Mouse (Mus musculus) retina, postnatal 7 days (tissue): ENCODE results near the gene Ykt6.
"Not testable (repeated sequence)": the region's sequence is repeated elsewhere in the genome, so short reads cannot be mapped to it uniquely, and the experiment has no call there.

Source experiments
- DNase-seq: peaks from one replicate; pipeline ENCODE4 v3.0.0-alpha.2; 2012; ENCODE audit warnings: low read depth, low spot score

Gene Ykt6

GRCm38 (mm10) chr11:5955546-5956276 is at the start of gene Ykt6:
Gene Ykt6 (plus strand): TSS chr11:5955693.
- peak; percentile 90 for DNase-seq

DNA sequence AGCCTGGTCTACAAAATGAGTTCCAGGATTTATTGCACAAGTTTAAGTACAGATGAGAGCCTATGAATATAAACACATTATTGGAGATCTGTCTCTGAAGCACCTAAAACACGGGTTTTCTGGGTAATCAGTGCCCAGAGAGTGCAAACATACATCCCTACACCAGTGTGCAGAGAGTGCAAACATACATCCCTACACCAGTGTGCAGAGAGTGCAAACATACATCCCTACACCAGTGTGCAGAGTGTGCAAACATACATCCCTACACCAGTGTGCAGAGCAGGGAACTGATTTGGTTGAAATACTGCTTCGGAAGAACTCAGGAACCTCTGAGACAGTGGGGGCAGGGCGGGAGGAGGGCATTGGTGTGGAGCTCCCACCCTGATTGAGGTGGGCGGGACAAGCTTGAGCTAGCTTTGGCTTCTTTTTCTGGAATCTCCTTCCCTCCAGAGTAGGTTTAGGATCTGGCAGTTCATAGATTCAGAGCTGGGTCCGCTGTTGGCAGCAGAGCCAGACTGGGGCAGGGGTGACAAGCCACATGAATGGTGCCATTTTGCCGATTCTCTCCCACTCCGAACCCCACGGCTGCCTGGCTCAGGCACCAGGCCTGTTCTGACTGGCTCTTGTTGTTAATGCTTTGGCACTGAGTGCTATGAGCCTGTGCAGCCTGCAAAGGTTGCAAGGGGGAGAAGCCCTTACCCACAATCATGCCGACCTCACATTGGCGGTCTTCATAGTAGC is 49.5 kb upstream of the Ykt6 start:
- no peak for DNase-seq

DNA sequence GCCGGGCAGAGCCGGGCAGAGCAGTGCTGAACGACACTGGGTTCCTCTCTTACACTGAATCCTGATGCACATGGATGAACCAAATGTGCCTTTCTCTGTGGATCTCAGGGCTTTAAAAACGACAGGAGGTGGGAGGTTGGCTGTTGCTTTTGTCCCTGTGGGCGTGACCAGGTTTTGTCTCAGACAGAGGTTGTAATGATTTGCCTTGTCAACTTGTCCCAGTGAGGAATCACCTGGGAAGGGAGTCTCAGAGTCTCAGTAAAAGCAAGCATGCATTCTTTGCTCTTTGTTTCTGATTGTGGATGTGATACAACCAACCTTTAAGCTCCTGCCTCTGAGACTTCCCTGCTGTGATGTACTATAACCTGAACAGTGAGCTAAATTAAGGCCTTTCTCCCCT is 48.4 kb upstream of the Ykt6 start:
- no peak for DNase-seq

- no peak for DNase-seq
Observed at GRCm38 (mm10) chr11:5908642-5909041, 46.9 kb upstream of the Ykt6 start.

DNA sequence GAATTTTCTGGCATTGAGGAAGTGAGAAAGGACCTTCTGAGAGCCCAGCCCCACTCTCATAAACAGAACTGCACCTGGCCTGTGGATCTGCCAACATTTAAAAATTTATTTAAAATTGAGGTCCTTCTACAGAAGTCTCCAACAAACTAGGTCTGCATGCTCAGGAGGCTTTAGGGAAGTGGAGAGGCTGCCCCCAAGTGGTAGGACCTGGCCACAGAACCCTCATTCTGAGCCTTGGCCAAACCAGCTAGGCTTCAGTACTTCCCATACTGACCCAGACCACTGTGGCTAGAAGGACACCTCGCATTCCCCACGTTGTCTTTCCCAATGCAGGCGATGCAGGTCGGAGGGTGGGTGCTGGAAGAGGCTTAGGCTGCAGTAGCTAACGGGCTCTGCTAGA is 42.9 kb upstream of the Ykt6 start:
- DNase-seq = no peak

- no peak for DNase-seq
Observed at GRCm38 (mm10) chr11:5913256-5913655, 42.2 kb upstream of the Ykt6 start.

- DNase-seq = peak; percentile 44
Observed at GRCm38 (mm10) chr11:5913936-5914335, 41.6 kb upstream of the Ykt6 start.

DNA sequence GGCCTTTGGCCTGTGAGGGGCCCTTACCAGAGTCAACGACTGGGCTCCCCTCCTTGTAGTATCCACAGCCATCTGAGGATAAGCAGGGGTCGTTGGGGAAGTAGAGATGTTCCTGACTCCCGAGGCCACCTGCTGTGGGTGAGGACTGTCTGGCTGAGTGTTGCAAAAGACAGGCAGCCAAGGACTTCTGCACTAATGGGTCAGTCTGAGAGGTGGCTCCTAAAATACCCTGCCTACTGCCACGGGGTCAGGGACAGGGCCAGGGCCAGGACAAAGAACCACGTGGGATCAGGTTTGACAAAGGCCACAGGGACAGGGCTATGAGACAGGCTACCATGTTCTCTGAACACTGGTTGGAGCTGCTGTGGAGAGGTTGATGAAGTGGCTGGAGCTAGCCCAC is 40.6 kb upstream of the Ykt6 start:
- DNase-seq = no peak

DNA sequence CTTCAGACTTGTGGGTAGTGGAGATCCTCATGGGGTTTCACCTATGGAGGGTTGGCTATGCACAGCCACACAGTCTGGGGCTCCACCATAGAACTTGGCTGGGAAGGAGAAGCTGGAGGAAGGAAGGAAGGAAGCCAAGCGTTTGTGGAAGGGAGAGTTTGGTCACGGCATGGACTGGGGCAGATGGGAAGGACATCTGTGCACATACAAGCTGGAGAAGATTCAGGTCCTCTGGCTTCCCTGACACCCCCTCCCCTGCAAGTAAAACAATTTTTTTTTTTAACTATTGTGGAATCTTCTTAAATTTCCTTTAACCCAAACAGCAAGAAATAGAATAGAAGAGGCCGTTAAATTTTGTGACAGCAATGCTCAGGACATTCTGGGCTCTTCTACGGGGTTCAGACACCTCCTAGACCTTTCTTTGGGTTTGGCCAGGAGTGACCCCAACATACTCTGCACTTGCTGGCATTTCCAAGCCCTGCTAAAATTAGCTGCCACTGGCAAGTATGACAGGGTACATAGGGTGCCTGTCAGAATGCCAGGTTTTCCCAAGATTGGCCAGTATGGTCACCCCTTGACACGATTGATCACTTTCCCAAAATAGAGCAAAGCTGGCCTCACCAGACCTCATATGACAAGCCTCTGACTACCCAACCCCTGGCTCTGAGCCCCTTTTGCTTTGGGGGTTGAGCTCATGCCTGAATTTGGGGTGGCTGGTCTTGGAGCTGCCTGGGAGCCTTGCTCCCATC is 39.9 kb upstream of the Ykt6 start:
- no peak for DNase-seq

DNA sequence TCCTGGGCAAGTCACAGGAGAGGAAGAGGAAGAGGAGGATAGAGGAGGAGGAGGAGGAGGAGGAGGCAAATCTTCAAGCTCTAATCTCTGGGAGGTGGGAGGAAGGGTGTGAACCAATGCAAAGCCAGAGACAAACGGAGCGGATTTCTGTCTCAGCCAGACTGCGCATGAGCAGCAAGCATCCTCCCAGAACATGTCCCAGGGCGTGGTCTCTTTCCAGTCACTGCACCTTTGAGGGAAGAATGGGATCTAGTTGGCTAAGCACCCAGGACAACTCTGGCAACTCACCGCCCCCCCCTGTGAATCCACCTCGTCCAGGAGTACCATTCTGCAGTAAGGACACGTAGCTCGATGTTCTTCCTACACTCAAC is 39.3 kb upstream of the Ykt6 start:
- DNase-seq = no peak

- no peak for DNase-seq
Observed at GRCm38 (mm10) chr11:5918111-5918510, 37.4 kb upstream of the Ykt6 start.

- no peak for DNase-seq
Observed at GRCm38 (mm10) chr11:5919606-5920005, 35.9 kb upstream of the Ykt6 start.

- no peak for DNase-seq
Observed at GRCm38 (mm10) chr11:5920323-5920960, 35.1 kb upstream of the Ykt6 start.

DNA sequence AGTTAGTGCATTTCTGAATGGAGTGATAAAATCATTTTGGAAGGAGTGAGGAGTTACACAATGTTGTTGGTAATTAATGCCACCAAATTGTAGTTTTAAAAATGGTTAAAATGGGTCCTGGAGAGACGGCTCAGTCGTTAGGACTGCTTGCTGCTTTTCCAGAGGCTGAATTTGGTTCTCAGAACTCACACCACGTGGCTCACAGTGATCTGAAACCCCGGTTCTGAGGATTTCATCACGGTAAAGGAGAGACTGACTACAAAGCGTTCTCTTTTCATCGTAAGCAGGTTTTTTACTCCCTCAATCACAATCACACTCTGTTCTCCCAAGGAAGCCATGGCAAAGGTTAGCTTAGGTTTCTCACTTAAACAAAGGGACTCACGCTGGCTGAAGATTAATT is 30.8 kb upstream of the Ykt6 start:
- no peak for DNase-seq

DNA sequence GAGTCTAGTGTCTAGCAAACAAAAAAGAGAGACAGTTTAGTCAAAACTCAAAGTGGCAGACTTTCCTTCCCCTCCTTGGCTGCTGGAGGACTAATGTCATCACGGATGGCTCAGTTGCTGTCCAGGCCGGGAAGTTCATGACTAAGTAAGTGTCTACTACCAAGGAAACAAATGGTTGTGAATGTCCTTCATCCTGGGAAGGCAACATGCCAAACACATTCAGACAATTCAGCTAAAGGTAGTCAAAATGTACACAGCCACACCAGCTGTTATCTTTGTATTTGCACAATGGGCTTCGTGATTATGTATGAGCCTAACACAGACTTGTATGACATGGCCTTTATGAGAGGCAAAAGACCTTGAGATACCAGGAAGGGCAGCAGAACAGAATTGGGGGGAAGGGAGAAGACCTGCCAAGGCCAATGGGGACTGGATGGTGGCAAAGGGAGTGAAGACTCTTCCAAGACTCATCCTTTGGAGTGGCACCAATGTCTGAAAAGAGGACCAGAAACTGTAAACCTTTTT is 28.7 kb upstream of the Ykt6 start:
- no peak for DNase-seq

GRCm38 (mm10) chr11:5930578-5930977 is 24.9 kb upstream of the Ykt6 start:
- no peak for DNase-seq

- DNase-seq = not testable (repeated sequence)
Observed at GRCm38 (mm10) chr11:5931947-5932346, 23.5 kb upstream of the Ykt6 start.

- not testable (repeated sequence) for DNase-seq
Observed at GRCm38 (mm10) chr11:5934531-5934930, 21.0 kb upstream of the Ykt6 start.

DNA sequence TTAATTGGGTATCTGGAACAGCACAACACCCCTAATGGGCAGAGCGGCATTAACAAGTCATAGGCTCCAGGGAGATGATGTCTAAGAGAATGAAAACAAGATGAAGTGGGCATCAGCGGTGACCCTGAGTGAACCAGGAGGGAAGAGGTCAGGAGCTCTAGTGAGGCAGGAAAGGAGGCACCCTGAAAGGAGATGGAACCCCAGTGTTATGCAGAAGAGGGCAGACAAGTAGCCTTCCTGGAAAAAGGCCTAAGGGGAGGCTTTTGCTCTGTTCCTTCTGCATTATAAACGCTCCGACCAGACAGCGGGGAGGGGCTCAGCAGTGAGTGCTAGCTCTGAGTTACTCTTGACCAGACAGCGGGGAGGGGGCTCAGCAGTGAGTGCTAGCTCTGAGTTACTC is 12.5 kb upstream of the Ykt6 start:
- DNase-seq = no peak

GRCm38 (mm10) chr11:5945096-5945495 is 10.4 kb upstream of the Ykt6 start:
- no peak for DNase-seq

DNA sequence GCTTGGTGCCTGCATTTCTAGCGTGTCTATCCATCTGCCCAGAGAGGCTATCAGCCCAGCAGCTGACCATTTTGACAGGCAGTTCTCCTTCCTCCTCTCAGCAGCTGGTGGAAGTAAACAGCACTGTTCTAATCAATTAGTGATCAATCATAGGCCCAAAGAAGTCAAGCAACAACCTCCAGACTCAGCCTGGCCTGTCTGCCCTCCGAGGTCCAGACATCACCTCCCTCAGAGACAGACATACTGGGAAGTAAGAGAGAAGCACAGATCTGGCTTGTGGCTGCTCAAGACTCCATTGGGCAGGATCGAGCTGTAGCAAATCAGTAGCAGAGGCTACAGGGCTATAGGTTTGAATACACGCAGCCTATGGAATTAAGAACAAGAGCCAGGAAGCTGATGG is 7.7 kb upstream of the Ykt6 start:
- no peak for DNase-seq
